Mouse (Mus musculus): Measurements from ENCODE around the gene Lin37. TPM values are rescaled to one million over a fixed set of nuclear protein-coding genes. Genes with fewer than 3 reads are reported as not detected.

Lin37 gene
- polyA plus RNA-seq (2015; fragmentation: Nextera tagmentation; extraction: Ambion mirVana) = 58.9 and 63.3 TPM in 2 replicates

DNA sequence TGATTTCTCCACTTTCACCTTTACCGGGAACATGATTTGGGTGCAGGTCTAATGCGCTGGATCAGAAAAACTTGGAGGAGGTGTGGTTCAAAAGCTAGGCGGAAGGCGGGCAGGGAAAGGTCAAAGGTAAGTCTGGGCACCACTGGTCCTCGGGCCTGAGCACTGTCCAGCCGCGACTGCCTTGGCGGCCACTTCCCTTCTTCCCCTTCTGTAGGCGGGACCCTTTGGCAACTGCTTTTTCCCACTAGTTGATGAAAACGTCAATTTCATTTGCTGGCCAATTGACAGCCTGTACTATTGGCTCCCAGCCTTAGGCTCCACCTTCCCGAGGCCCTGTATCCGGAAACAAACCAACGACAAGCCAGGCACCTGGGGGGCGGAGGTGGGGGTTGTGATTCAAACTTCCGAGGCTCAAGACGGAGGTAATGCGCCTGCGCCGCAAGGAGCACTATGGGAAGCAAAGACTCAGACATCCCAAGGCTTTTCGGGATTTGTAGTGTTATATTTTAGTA lies at the start of gene Lin37:
Gene Lin37, minus strand, starts transcription at position 396 of the 512 bp plus-strand sequence.
- no peaks in the 10 kb centered on the region for H3K27me3 ChIP-seq
- peak within 1 kb of the TSS; percentile 62 for H3K27ac ChIP-seq (replicated peaks)
- no peaks in the 10 kb centered on the region for H3K9me3 ChIP-seq
- H3K36me3 ChIP-seq = peaks cover 31% of the 10 kb centered on the region
- WGBS = under 1% methylated on average over 20 of the region's 20 CpGs
- H3K9ac ChIP-seq (replicated peaks) = peak within 1 kb of the TSS; percentile 69
- ATAC-seq (replicated peaks) = peak; percentile 90
- peak within 1 kb of the TSS; percentile 76 for H3K4me2 ChIP-seq (replicated peaks)
- H3K4me1 ChIP-seq = peaks cover 35% of the 10 kb centered on the region
- H3K4me3 ChIP-seq = peak within 1 kb of the TSS; percentile 68

DNA sequence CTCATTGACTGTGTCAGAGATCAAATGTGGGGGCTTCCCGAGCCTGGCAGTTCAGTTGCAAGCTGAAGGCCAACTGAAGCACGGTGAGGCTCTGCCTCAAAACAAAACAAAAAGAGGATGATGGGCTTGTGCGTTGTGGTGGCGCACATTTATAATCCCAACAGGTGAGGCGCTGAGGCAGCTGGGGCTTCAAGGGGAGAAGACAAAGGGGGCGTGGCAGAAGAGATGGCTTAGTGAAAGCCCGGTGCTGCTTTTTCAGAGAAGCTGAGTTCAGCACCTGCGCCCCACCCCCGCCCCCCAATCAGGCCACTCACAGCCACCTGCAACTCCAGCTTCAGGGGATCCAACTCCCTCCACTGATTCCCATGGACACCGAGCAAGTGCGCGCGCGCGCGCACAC lies 48.8 kb upstream of the Lin37 start:
- H3K9me3 ChIP-seq = no peaks in the 10 kb centered on the region
- H3K9ac ChIP-seq (replicated peaks) = no peak overlapping the region
- H3K36me3 ChIP-seq = no peaks in the 10 kb centered on the region
- no peak overlapping the region for H3K4me3 ChIP-seq
- H3K4me2 ChIP-seq (replicated peaks) = no peak overlapping the region
- ATAC-seq (replicated peaks) = no peak
- no peak overlapping the region for H3K27ac ChIP-seq (replicated peaks)
- H3K4me1 ChIP-seq = no peaks in the 10 kb centered on the region
- 50% methylated on average over 16 of the region's 16 CpGs for WGBS
- no peaks in the 10 kb centered on the region for H3K27me3 ChIP-seq

DNA sequence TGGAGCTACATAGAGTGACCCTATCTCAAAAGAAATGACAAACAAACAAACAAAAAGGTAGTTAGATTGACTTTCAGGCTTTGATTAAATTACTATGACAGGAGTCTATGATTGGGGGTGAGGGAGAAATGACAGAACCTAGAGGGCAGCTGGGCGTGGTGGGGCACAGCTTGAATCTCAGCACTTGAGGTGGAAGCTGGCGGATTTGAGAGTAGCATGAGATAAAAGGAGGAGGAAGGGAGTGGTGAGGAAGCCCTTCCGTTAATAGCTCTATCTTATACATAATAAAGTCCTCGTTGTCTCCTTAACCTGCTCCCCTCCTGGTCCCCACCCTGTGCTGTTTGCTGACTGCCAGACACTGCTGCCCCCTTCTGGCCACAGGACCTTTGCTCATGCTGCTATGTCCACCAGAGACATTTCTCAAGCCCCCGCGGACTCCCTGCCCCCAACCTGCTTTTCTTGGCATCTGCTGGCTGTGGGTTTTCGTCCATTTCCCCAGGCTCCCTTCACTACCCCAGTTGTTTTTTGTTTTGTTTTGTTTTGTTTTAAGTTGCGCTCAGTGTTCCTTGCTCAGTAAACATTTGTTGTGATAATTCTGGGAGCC lies 48.2 kb upstream of the Lin37 start:
- Histone ChIP-seq H3K27me3 (no peaks in the 10 kb centered on the region), H3K4me3 (no peak overlapping the region), H3K27ac (replicated peaks) (no peak overlapping the region), H3K4me1 (no peaks in the 10 kb centered on the region), H3K9me3 (no peaks in the 10 kb centered on the region), H3K36me3 (no peaks in the 10 kb centered on the region), H3K9ac (replicated peaks) (no peak overlapping the region), H3K4me2 (replicated peaks) (no peak overlapping the region)
- no peak for ATAC-seq (replicated peaks)
- WGBS = 27% methylated on average over 8 of the region's 8 CpGs

DNA sequence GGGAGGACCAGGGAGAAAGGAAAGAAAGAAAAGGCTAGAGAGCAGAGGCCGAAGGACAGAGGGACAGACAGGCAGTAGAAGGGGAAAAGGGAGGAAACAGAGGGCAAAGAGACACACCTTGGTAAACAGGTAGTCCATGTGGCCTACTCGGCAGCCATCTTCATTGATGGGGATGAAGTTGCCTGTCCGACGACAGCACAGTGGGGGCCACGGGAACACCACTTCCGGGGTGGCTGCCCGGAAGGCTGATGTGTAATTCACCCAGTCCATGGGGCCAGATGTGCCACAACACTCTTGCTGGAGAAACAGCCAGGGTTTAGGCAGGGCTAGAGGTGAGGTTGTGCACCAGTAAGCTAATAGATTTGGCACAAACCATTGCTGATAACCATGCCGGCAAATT lies 45.3 kb upstream of the Lin37 start:
- Histone ChIP-seq H3K9me3 (no peaks in the 10 kb centered on the region), H3K4me3 (no peak overlapping the region), H3K27ac (replicated peaks) (no peak overlapping the region), H3K4me2 (replicated peaks) (no peak overlapping the region), H3K36me3 (no peaks in the 10 kb centered on the region), H3K9ac (replicated peaks) (no peak overlapping the region), H3K27me3 (no peaks in the 10 kb centered on the region), H3K4me1 (peaks cover 8% of the 10 kb centered on the region)
- WGBS = 86% methylated on average over 8 of the region's 8 CpGs
- no peak for ATAC-seq (replicated peaks)

DNA sequence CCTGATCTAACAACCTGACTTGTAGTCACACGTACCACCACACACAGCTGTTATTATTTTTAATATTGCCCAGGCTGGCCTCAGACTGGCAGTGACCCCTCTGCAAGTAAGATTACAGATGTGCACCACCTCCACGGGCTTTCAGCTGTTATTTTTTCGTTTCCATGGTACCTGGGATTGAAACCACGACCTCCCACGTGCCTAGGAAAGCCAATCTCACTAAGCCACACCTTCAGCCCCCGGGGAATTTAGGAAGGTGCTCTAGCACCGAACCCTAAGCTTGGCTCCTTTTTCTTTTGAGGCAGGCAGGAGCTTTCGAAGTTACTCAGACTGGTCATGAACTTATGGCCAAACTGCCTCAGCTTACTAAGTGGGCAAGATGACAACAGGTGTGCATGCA lies 44.8 kb upstream of the Lin37 start:
- no peak for ATAC-seq (replicated peaks)

DNA sequence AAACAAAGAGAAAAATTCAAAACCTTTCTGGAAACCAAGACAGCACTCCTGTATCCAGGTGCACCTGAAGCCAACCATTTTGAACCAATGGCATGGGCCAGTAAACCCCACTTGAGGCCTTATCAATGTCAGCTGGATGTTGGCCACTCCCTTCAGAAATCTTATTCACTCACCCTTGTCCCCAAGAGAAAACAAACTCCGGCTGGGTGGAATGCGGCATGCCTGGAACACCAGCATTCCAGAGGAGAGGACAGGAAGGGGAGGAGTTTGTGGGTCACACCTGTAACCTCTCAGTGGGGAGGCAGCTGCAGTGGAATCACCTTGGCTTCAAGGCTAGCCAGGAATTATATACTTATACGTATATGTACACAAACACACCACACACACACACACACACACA lies 42.9 kb upstream of the Lin37 start:
- Histone ChIP-seq H3K9ac (replicated peaks) (no peak overlapping the region), H3K27me3 (no peaks in the 10 kb centered on the region)
- 73% methylated on average over 3 of the region's 3 CpGs for WGBS

More for the DNA sequence above, 44.8 kb upstream of the Lin37 start:
- H3K36me3 ChIP-seq = no peaks in the 10 kb centered on the region
- H3K27me3 ChIP-seq = no peaks in the 10 kb centered on the region
- H3K27ac ChIP-seq (replicated peaks) = no peak overlapping the region
- 64% methylated on average over 8 of the region's 8 CpGs for whole genome bisulfite sequencing
- peaks cover 13% of the 10 kb centered on the region for H3K4me1 ChIP-seq
- H3K9ac ChIP-seq (replicated peaks) = no peak overlapping the region
- no peaks in the 10 kb centered on the region for H3K9me3 ChIP-seq
- no peak overlapping the region for H3K4me2 ChIP-seq (replicated peaks)
- no peak overlapping the region for H3K4me3 ChIP-seq

DNA sequence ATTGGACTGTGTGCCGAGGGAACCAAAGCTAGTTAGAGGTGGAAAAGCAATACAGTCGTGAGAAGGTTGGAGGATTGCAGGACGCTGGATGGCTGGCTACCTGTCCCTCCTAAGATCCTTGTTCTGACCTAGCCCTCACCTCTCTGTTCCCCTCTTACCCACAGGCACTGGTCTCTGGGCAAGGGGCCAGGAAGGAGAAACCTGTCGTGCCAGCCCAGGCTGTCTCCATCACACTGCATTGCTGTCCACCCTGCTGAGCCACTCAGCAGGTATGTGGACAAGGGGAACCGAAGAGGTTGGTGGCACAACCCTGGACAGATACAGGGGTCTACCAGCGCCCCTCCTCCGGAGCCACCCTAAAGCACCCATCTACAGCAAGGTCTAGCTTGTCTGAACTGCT lies 41.0 kb upstream of the Lin37 start:
- ATAC-seq (replicated peaks) = peak; percentile 15
- Histone ChIP-seq H3K27me3 (no peaks in the 10 kb centered on the region), H3K9ac (replicated peaks) (peak overlapping the region; percentile 28), H3K36me3 (no peaks in the 10 kb centered on the region), H3K9me3 (no peaks in the 10 kb centered on the region), H3K4me1 (peaks cover 13% of the 10 kb centered on the region), H3K4me2 (replicated peaks) (peak overlapping the region; percentile 44), H3K27ac (replicated peaks) (peak overlapping the region; percentile 57), H3K4me3 (no peak overlapping the region)
- WGBS = 70% methylated on average over 7 of the region's 7 CpGs

More for the DNA sequence above, 42.9 kb upstream of the Lin37 start:
- H3K4me1 ChIP-seq = peaks cover 13% of the 10 kb centered on the region
- no peaks in the 10 kb centered on the region for H3K36me3 ChIP-seq
- H3K4me2 ChIP-seq (replicated peaks) = no peak overlapping the region
- no peaks in the 10 kb centered on the region for H3K9me3 ChIP-seq
- ATAC-seq (replicated peaks) = no peak
- no peak overlapping the region for H3K4me3 ChIP-seq
- H3K27ac ChIP-seq (replicated peaks) = no peak overlapping the region

DNA sequence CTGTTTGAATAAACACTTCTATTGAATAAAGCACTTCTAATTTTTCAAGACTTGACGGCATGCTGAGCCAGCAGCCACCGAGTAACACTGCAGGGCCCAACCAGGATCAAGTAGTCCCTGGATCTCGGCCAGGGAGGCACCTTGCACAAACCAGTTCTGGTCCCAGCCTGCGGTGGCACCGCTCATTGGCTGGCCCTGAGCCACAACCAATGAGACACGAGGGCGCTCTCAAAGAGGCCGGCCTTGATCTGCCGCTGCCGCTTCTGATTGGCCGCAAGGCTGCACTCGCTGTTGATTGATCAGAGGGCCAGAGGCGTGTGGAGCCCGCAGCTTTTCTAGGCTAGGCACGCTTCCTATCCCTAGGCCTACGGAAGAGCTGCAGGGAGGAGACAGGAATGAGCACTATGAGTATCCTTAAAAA lies 40.3 kb upstream of the Lin37 start:
- peak overlapping the region; percentile 28 for H3K9ac ChIP-seq (replicated peaks)
- peaks cover 13% of the 10 kb centered on the region for H3K4me1 ChIP-seq
- no peaks in the 10 kb centered on the region for H3K27me3 ChIP-seq
- no peaks in the 10 kb centered on the region for H3K36me3 ChIP-seq
- H3K4me2 ChIP-seq (replicated peaks) = peak overlapping the region; percentile 44
- no peaks in the 10 kb centered on the region for H3K9me3 ChIP-seq
- peak overlapping the region; percentile 26 for H3K4me3 ChIP-seq
- H3K27ac ChIP-seq (replicated peaks) = peak overlapping the region; percentile 57
- peak; percentile 98 for ATAC-seq (replicated peaks)
- whole genome bisulfite sequencing = under 1% methylated on average over 16 of the region's 16 CpGs

DNA sequence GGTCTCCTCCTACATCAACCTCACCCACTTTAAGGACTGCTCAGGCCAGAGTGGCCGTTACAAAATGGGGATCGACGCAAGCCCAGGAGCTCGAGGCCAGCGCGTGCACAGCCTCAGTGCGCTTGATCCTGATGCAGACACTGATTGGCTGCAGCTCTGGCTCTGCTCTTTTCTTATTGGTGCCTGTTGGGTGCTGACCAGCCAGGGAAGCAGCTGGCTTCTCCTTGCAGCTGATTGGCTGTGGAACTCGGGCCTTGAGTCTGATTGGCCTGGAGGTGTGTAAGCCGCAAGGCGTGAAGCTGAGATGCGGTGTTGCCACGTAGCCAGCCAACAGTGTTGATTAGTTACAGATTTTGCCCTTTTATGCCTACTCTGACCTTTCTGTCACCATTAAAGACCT lies 39.1 kb upstream of the Lin37 start, which contains the start of gene Zbtb32:
Gene Zbtb32, minus strand, starts transcription at position 124 of the 400 bp plus-strand sequence.
- peaks cover 13% of the 10 kb centered on the region for H3K4me1 ChIP-seq
- peak within 1 kb of the TSS; percentile 44 for H3K4me2 ChIP-seq (replicated peaks)
- WGBS = 93% methylated on average over 12 of the region's 12 CpGs
- no peaks in the 10 kb centered on the region for H3K27me3 ChIP-seq
- no peaks in the 10 kb centered on the region for H3K9me3 ChIP-seq
- H3K9ac ChIP-seq (replicated peaks) = no peak within 1 kb of the TSS
- ATAC-seq (replicated peaks) = no peak
- H3K27ac ChIP-seq (replicated peaks) = peak within 1 kb of the TSS; percentile 57
- no peaks in the 10 kb centered on the region for H3K36me3 ChIP-seq
- peak within 1 kb of the TSS; percentile 26 for H3K4me3 ChIP-seq

DNA sequence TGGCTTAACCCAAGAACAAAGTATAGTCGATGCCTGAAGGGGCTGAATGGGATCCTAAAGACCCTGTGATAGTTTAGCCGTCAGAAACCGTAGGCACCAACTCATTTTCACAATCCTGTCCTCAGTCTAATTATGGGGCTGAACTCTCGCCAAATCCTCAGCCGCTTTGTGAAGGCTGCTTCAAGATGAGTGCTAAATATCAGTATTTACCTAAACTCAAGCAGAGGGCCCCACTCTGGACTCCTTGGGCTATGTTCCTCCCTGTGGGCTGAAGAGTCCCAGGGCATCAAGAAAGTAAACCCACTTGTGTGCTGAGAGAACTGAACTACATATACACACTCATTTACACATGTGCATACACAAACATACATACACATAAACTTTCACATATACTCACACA lies 37.2 kb upstream of the Lin37 start:
- Histone ChIP-seq H3K36me3 (no peaks in the 10 kb centered on the region), H3K9ac (replicated peaks) (no peak overlapping the region), H3K27me3 (no peaks in the 10 kb centered on the region), H3K9me3 (no peaks in the 10 kb centered on the region), H3K4me1 (peaks cover 13% of the 10 kb centered on the region), H3K4me2 (replicated peaks) (no peak overlapping the region), H3K4me3 (no peak overlapping the region), H3K27ac (replicated peaks) (no peak overlapping the region)
- ATAC-seq (replicated peaks) = no peak
- 40% methylated on average over 5 of the region's 5 CpGs for whole genome bisulfite sequencing

DNA sequence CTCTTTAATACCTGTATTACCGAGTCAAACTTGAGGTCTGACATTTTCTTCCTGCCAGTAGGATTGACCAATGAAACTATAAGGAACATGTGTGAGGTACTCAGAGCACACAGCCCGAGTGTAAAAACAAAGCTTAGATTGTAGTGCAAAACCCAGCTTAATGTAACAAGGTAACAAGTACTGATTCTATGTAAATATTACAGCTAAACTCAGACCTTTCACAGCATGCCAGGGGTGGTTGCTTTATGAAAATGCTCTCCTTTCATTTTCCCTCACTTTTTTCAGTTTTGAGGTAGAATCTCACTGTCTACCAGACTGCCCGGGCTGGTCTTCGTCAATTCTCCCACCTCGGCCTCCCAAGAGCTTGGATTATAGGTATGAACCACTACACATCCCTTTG lies 36.5 kb upstream of the Lin37 start:
- 81% methylated on average over 5 of the region's 5 CpGs for WGBS

DNA sequence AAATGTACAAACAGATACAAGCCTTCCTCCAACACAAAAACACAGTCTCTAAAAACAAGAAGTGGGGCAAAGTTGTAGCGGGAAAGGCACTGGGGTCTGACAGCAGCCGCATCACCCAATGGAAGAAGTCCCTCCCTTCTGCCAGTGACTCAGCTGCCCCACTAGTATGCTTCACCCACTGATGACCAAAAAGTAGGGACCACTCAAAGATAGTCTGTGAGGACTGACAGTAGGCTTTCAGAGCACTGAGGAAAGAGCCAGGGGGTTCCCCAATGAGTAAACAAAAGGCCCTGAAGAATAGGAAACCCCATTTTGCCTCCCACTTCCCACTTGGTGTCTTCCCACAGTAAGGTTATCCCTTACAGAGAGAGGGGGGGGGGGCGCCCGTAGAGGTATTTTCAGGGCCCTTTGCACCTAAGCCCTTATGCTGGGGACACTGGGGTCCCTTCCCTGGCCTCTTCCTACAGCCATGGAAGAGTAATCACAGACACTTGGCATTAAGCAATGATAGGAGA lies 34.9 kb upstream of the Lin37 start:
- Histone ChIP-seq H3K36me3 (no peaks in the 10 kb centered on the region), H3K4me1 (peaks cover 7% of the 10 kb centered on the region), H3K9ac (replicated peaks) (no peak overlapping the region), H3K9me3 (no peaks in the 10 kb centered on the region), H3K4me3 (no peak overlapping the region), H3K4me2 (replicated peaks) (no peak overlapping the region), H3K27me3 (no peaks in the 10 kb centered on the region), H3K27ac (replicated peaks) (no peak overlapping the region)
- no peak for ATAC-seq (replicated peaks)
- 67% methylated on average over 4 of the region's 4 CpGs for WGBS

More for the DNA sequence above, 36.5 kb upstream of the Lin37 start:
- Histone ChIP-seq H3K9ac (replicated peaks) (no peak overlapping the region), H3K27me3 (no peaks in the 10 kb centered on the region), H3K9me3 (no peaks in the 10 kb centered on the region), H3K4me2 (replicated peaks) (no peak overlapping the region), H3K4me3 (no peak overlapping the region), H3K4me1 (peaks cover 13% of the 10 kb centered on the region), H3K36me3 (no peaks in the 10 kb centered on the region), H3K27ac (replicated peaks) (no peak overlapping the region)
- no peak for ATAC-seq (replicated peaks)

Measured in forebrain, embryonic 15.5 days (tissue).